13 mouse cellular contexts compared by ENCODE assay signal in the genomic region with DNA sequence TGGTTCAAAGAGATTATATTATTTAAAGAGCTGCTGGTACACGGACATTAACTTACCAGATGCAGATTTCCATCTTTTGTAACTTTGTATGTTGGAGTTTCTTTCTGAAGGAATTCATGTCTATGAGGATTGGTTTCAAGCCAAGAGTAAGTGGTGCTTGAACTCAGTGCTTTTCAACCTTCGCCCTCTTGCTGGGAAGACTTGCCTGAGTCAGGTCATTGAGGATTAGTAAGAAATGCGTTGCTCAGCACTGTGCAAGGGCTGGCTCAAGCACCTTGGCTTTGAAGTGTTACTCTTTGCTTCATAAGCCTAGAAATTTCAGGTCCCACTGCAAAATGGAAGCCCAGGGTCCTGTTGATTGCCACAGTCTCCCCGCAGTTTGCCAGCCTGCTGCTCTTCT.
"Had no signal": no experiment of that assay in that cellular context is flagged by ENCODE, and none has a peak within 500 bp of the region (broad histone marks: within the 10 kb centered on the region; RNA-seq: fewer than 3 reads in every experiment).

No protein-coding gene starts in this region.

- H3K4me1 ChIP-seq: limb, embryonic 10.5 days; liver, embryonic 13.5 days; lung, embryonic 15.5 days; megakaryocyte, embryonic 14.5 days; midbrain, embryonic 12.5 days had no signal

- H3K27ac ChIP-seq: kidney, postnatal 0 days; left cerebral cortex, adult 2 months; limb, embryonic 10.5 days; liver, embryonic 13.5 days; lung, embryonic 15.5 days; macrophage; midbrain, embryonic 12.5 days had no signal

- H3K9me3 ChIP-seq: limb, embryonic 10.5 days; liver, embryonic 13.5 days; lung, embryonic 15.5 days; midbrain, embryonic 12.5 days had no signal

- H3K36me3 ChIP-seq: limb, embryonic 10.5 days; liver, embryonic 13.5 days; lung, embryonic 15.5 days; midbrain, embryonic 12.5 days had no signal

- H3K27me3 ChIP-seq: liver, embryonic 13.5 days; lung, embryonic 15.5 days; megakaryocyte, embryonic 14.5 days; midbrain, embryonic 12.5 days had no signal

- H3K4me2 ChIP-seq: liver, embryonic 13.5 days; lung, embryonic 15.5 days; midbrain, embryonic 12.5 days had no signal

- H3K9ac ChIP-seq: liver, embryonic 13.5 days; liver, postnatal 0 days; lung, embryonic 15.5 days; midbrain, embryonic 12.5 days had no signal

- DNase-seq: liver, embryonic 13.5 days; liver, postnatal 0 days; right cerebral cortex, adult 18-20 months; right cerebral cortex, postnatal 25 days; thymus, postnatal 4 days had no signal

- H3K4me3 ChIP-seq: left cerebral cortex, adult 2 months; limb, embryonic 10.5 days; liver, embryonic 13.5 days; lung, embryonic 15.5 days; megakaryocyte, embryonic 14.5 days; midbrain, embryonic 12.5 days had no signal

- ATAC-seq: hindbrain, embryonic 16.5 days; liver, postnatal 0 days had no signal
